8 mouse cellular contexts compared by ENCODE assay signal in genomic region chr1:132315889-132316624, GRCm38 (mm10). TPM values are rescaled to one million over a fixed set of nuclear protein-coding genes. Genes with fewer than 3 reads are reported as not detected.
DNase-seq lines count a peak whose midpoint lies in the region; ATAC-seq lines count a peak whose summit lies in the region.

Gene Nuak2 (plus strand): TSS chr1:132316126.

- H3K4me3 ChIP-seq in hindbrain, embryonic 12.5 days = peak within 1 kb of the TSS; percentile 66

- H3K9me3 ChIP-seq in hindbrain, embryonic 12.5 days (replicated peaks) = no peaks in the 10 kb centered on the region

- H3K9ac ChIP-seq in hindbrain, embryonic 12.5 days = peak within 1 kb of the TSS; percentile 89

- peak within 1 kb of the TSS; percentile 46 for H3K27ac ChIP-seq in hindbrain, embryonic 12.5 days

- peaks cover 50% of the 10 kb centered on the region for H3K4me1 ChIP-seq in hindbrain, embryonic 12.5 days

- no peaks in the 10 kb centered on the region for H3K36me3 ChIP-seq in hindbrain, embryonic 12.5 days

- peak; percentile 87 for ATAC-seq in hindbrain, embryonic 12.5 days (ENCODE audit: low FRiP score)

- DNase-seq in R1 (ENCODE audit: low read depth, low spot score) = peak; percentile 98
- DNase-seq in cerebellum, adult 9-11 months = peak; percentile 88
- peak; percentile 64 to 74 for DNase-seq in frontal cortex, postnatal 10 days (ENCODE audit: low spot score in 2 of 2)
- peak; percentile 74 to 75 for DNase-seq in layer of hippocampus, postnatal 36 days
- peak; percentile 97 for DNase-seq in lung, postnatal 36 days
- peak; percentile 94 for DNase-seq in retina, embryonic 14.5 days (ENCODE audit: low spot score)
- DNase-seq in urinary bladder, adult 2 months (ENCODE audit: low spot score) = peak; percentile 69

- under 1% methylated on average over 67 of the region's 67 CpGs for WGBS in hindbrain, embryonic 12.5 days

- peak within 1 kb of the TSS; percentile 63 for H3K4me2 ChIP-seq in hindbrain, embryonic 12.5 days (replicated peaks)

- H3K27me3 ChIP-seq in hindbrain, embryonic 12.5 days = peaks cover 9% of the 10 kb centered on the region; the same call in 1 of the 2 replicates

RNA-seq across cellular contexts. Expression of gene Nuak2, which starts in this region (rescaled TPM):
- 29.7 and 30.0 TPM in 2 replicates for polyA plus RNA-seq in hindbrain, embryonic 12.5 days (2016; fragmentation: Nextera tagmentation; extraction: Ambion mirVana)
- total RNA-seq in layer of hippocampus, postnatal 36 days (2021) = 1 to 10 TPM in 1 of 2 experiments, under 1 TPM in 1; 0.63 to 1.1 TPM
- 3.4 TPM in 2 replicates for polyA plus RNA-seq in urinary bladder, adult 2 months (2012; rRNA removed)

Comparison
In these comparisons a context has a peak if more than half of its experiments do, and no peak if none do; other contexts are left out.
1. Peak in every context shown above with its lines: DNase-seq, ATAC-seq, H3K4me3 ChIP-seq and H3K27ac ChIP-seq.